Mouse (Mus musculus): ENCODE results near the gene Gm20481.

- TF ChIP-seq CTCF (IDR thresholded peaks at IDR 0.05; ENCODE audit: borderline replicate concordance, control insufficient read depth, extremely low read depth, insufficient read depth, low read length, poor library complexity) (no peak), POLR2A (IDR thresholded peaks at IDR 0.05; ENCODE audit: control insufficient read depth, extremely low read depth, insufficient read depth, low read length, poor library complexity) (no peak)
Observed at GRCm38 (mm10) chr17:35013221-35013620, 43.5 kb downstream of the Gm20481 start.

Measured in thymus, adult 2 months (tissue).